Comparison of ENCODE assay signal across 14 mouse cellular contexts in genomic region chr16:31325966-31326365, GRCm38 (mm10). TPM values are rescaled to one million over a fixed set of nuclear protein-coding genes. Genes with fewer than 3 reads are reported as not detected.
DNase-seq lines count a peak whose midpoint lies in the region; ATAC-seq lines count a peak whose summit lies in the region.
"Had no signal": no experiment of that assay in that cellular context is flagged by ENCODE, and none has a peak within 500 bp of the region (broad histone marks: within the 10 kb centered on the region; RNA-seq: fewer than 3 reads in every experiment).

No protein-coding gene starts in this region.

- ATAC-seq in intestine, embryonic 14.5 days (replicated peaks; ENCODE audit: low FRiP score, low TSS enrichment, low read depth) = no peak
- ATAC-seq in intestine, embryonic 15.5 days = no peak
- ATAC-seq: hindbrain, postnatal 0 days had no signal

- 60% methylated on average over 5 of the region's 5 CpGs for WGBS in intestine, embryonic 14.5 days
- 49% methylated on average over 5 of the region's 5 CpGs for WGBS in intestine, embryonic 15.5 days

- H3K4me3 ChIP-seq in intestine, embryonic 14.5 days (ENCODE audit: low read depth, low read length) = no peak overlapping the region
- H3K4me3 ChIP-seq in intestine, embryonic 15.5 days (replicated peaks) = no peak overlapping the region
- H3K4me3 ChIP-seq: limb, embryonic 13.5 days had no signal

- no peaks in the 10 kb centered on the region for H3K9me3 ChIP-seq in intestine, embryonic 14.5 days (ENCODE audit: control insufficient read depth, low read length)
- H3K9me3 ChIP-seq in intestine, embryonic 15.5 days = no peaks in the 10 kb centered on the region
- H3K9me3 ChIP-seq: limb, embryonic 13.5 days had no signal

- H3K4me1 ChIP-seq in intestine, embryonic 14.5 days (replicated peaks; ENCODE audit: control insufficient read depth, insufficient read depth, low read length) = no peaks in the 10 kb centered on the region; the same call in 1 of the 2 replicates
- H3K4me1 ChIP-seq in intestine, embryonic 15.5 days (replicated peaks) = peaks cover 3% of the 10 kb centered on the region; the same call in 1 of the 2 replicates

- H3K27me3 ChIP-seq in intestine, embryonic 14.5 days (replicated peaks; ENCODE audit: control insufficient read depth, insufficient read depth, low read length) = no peaks in the 10 kb centered on the region
- no peaks in the 10 kb centered on the region for H3K27me3 ChIP-seq in intestine, embryonic 15.5 days (replicated peaks)
- H3K27me3 ChIP-seq: limb, embryonic 13.5 days had no signal

- 0 out of 2 replicates have a peak overlapping the region, but pooled peaks have one; percentile 9 for H3K27ac ChIP-seq in intestine, embryonic 14.5 days (ENCODE audit: low read depth)
- H3K27ac ChIP-seq in intestine, embryonic 15.5 days = no peak overlapping the region
- H3K27ac ChIP-seq: hindbrain, postnatal 0 days; limb, embryonic 13.5 days had no signal

- no peaks in the 10 kb centered on the region for H3K36me3 ChIP-seq in intestine, embryonic 14.5 days (ENCODE audit: control insufficient read depth, insufficient read depth, low read length)
- no peaks in the 10 kb centered on the region for H3K36me3 ChIP-seq in intestine, embryonic 15.5 days
- H3K36me3 ChIP-seq: limb, embryonic 13.5 days had no signal

- H3K9ac ChIP-seq in intestine, embryonic 14.5 days (ENCODE audit: low read length) = no peak overlapping the region
- H3K9ac ChIP-seq in intestine, embryonic 15.5 days = no peak overlapping the region
- H3K9ac ChIP-seq: limb, embryonic 13.5 days had no signal

- no peak for DNase-seq in intestine, embryonic 14.5 days (ENCODE audit: low spot score)
- DNase-seq in ES-CJ7 (ENCODE audit: low read depth, low spot score) = peak; percentile 50
- DNase-seq in gastrocnemius, postnatal 14 days = peak; percentile 10
- peak; percentile 43 to 49 for DNase-seq in heart, postnatal 36 days
- no peak for DNase-seq in urinary bladder, adult 18-20 months (ENCODE audit: low spot score in 2 of 2)
- no peak for DNase-seq in cerebellum, postnatal 4 days (ENCODE audit: low spot score in 2 of 2)
- no peak for DNase-seq in spleen, postnatal 36 days (ENCODE audit: low spot score in 2 of 2)
- DNase-seq: cerebellum, adult 2 months; layer of hippocampus, adult 9-11 months; thymus, postnatal 36 days had no signal

- intact Hi-C loops in gastrocnemius, postnatal 14 days (cut with DNase I; ENCODE audit: low total_unique reads) = no loop called here
- intact Hi-C loops in heart, postnatal 36 days (cut with DNase I) = no loop called here

- no peak overlapping the region for H3K4me2 ChIP-seq in intestine, embryonic 14.5 days (ENCODE audit: low read length)
- no peak overlapping the region for H3K4me2 ChIP-seq in intestine, embryonic 15.5 days (replicated peaks)
- H3K4me2 ChIP-seq: limb, embryonic 13.5 days had no signal

RNA-seq across cellular contexts. Expression of gene Apod, which starts 11.4 kb away (rescaled TPM):
- 0.49 and 0.67 TPM in 2 replicates for polyA plus RNA-seq in intestine, embryonic 14.5 days (2014; fragmentation: Nextera tagmentation; extraction: Ambion mirVana)
- polyA plus RNA-seq in intestine, embryonic 15.5 days (2015; fragmentation: Nextera tagmentation; extraction: Ambion mirVana) = 0.49 and 0.60 TPM in 2 replicates
- 10 to 100 TPM; 11.1 to 24.4 TPM for total RNA-seq in gastrocnemius, postnatal 14 days (2021)
- 1 to 10 TPM; 3.8 to 7.2 TPM for total RNA-seq in heart, postnatal 36 days (2021)
- total RNA-seq: megakaryocyte progenitor cell, adult 5-6 weeks had no signal

RNA-seq across cellular contexts. Expression of gene Ppp1r2, which starts 50.9 kb away (rescaled TPM):
- polyA plus RNA-seq in intestine, embryonic 14.5 days (2014; fragmentation: Nextera tagmentation; extraction: Ambion mirVana) = 85.2 and 85.9 TPM in 2 replicates
- 74.4 and 84.6 TPM in 2 replicates for polyA plus RNA-seq in intestine, embryonic 15.5 days (2015; fragmentation: Nextera tagmentation; extraction: Ambion mirVana)
- total RNA-seq in gastrocnemius, postnatal 14 days (2021) = 10 to 100 TPM; 71.6 to 76.0 TPM
- total RNA-seq in heart, postnatal 36 days (2021) = 10 to 100 TPM; 82.1 to 83.7 TPM

Comparison
In these comparisons a context has a peak if more than half of its experiments do, and no peak if none do; other contexts are left out.
1. DNase-seq: peak in ES-CJ7 (single experiment), gastrocnemius, postnatal 14 days (single experiment) and heart, postnatal 36 days (2 of 2); none in intestine, embryonic 14.5 days (single experiment), urinary bladder, adult 18-20 months (0 of 2), cerebellum, postnatal 4 days (0 of 2) and spleen, postnatal 36 days (0 of 2).